Mouse (Mus musculus): ENCODE measurements around the gene Ankrd28. TPM values are rescaled to one million over a fixed set of nuclear protein-coding genes. Genes with fewer than 3 reads are reported as not detected.

Ankrd28 gene
- total RNA-seq, 4 experiments from 2014 or later = 25.0 to 34.2 (median 29.3) TPM

DNA sequence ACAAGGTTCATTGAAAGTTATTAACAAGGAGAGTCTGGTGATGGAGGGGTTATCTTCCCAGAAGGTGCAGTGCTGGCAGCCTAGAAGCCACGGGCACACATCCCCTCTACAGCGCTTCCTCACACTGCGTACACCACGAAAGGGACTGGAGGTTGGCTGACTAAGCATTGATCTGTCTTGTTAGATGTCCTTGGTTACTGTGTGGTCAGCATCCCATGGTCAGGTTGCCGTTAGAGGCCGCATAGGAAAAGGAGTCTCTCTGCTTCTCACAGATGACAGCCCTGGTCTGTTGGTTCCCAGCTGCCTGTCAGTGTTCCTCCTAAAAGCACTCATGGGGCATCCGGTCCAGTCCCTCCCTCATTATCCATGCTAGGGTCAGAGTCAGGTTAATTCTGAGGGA lies 179.2 kb downstream of the Ankrd28 start:
- no peak for DNase-seq (ENCODE audit: low spot score)

DNA sequence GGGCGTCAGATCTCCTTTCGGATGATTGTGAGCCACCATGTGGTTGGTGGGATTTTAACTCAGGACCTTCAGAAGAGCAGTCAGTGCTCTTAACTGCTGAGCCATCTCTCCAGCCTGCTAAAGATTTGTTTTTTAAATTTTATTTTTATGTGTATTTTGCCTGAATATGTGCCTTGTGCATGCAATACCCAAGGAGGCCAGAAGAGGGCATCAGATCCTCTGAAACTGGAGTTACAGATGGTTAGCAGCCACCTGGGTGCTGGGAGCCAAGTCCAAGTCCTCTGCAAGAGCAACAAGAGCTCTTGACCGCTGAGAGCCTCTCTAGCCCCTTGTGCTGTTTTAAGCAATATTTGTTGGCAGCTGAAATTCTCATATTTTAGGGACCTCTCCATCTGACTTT lies 180.1 kb downstream of the Ankrd28 start:
- DNase-seq (ENCODE audit: low spot score) = no peak

Other genes with a start within 250 kb of the Ankrd28 start
- 10 to 100 TPM in 2 of 4 experiments, 1 to 10 TPM in 2; 6.1 to 16.6 (median 11.6) TPM for gene Colq, start 239.3 kb downstream of the Ankrd28 start, total RNA-seq (2022)
- gene Gm49387, start 189.8 kb downstream of the Ankrd28 start, total RNA-seq (2022) = 1 to 10 TPM in 1 of 4 experiments, under 1 TPM in 2, not detected in 1; 0.46 to 1.1 (median 0.75) TPM
- gene Btd, start 189.6 kb downstream of the Ankrd28 start, total RNA-seq (2022) = 10 to 100 TPM in 3 of 4 experiments, 1 to 10 TPM in 1; 9.4 to 10.5 (median 10.4) TPM
- 10 to 100 TPM; 12.2 to 14.6 (median 14.0) TPM for gene Hacl1, start 189.4 kb downstream of the Ankrd28 start, total RNA-seq (2022)
- 10 to 100 TPM; 13.9 to 22.2 (median 18.3) TPM for gene Galnt15, start 198.3 kb upstream of the Ankrd28 start, total RNA-seq (2022)